Mouse (Mus musculus) embryonic stem cell, embryonic (primary cell): Measurements from ENCODE around the gene Prss2.

Experiments
- CTCF ChIA-PET, 4 experiments: fragments of 300-600 bp in 2 of 4; fragments of 350-600 bp in 2 of 4; sonication (Branson Sonifier 250); formaldehyde crosslinking; loops; one replicate each; lab custom pipeline; 2022; ENCODE audit warnings: inconsistent platforms in 2 of 4; lab: Charles Lee
- POLR2A ChIA-PET, 4 experiments: fragments of 300-600 bp in 2 of 4; fragments of 350-600 bp in 2 of 4; sonication (Branson Sonifier 250); formaldehyde crosslinking; loops; one replicate each; lab custom pipeline; 2022; ENCODE audit warnings: antibody characterized with exemption in 4 of 4, inconsistent platforms in 1 of 4; lab: Charles Lee

Prss2 gene

GRCm38 (mm10) chr6:41521487-41521886 is at the start of gene Prss2:
TSS of gene Prss2 (plus strand) at chr6:41521787.
- ChIA-PET POLR2A (interaction anchor here in 1 of 4 experiments (0.6 kb wide), 1 partner anchor 928 kb away, joined by 5 read pairs; no protein-coding TSS in a partner anchor), CTCF (interaction anchor here in 1 of 4 experiments (0.5 kb wide), 1 partner anchor 84 kb away, joined by 16 read pairs; the partner anchor contains the start of gene Ephb6)

GRCm38 (mm10) chr6:41499374-41499773 is 22.2 kb upstream of the Prss2 start:
- CTCF ChIA-PET: interaction anchor here in 1 of 4 experiments (0.7 kb wide), 1 partner anchor 651 kb away, joined by 3 read pairs; no protein-coding TSS in a partner anchor
- POLR2A ChIA-PET: no interaction called here

DNA sequence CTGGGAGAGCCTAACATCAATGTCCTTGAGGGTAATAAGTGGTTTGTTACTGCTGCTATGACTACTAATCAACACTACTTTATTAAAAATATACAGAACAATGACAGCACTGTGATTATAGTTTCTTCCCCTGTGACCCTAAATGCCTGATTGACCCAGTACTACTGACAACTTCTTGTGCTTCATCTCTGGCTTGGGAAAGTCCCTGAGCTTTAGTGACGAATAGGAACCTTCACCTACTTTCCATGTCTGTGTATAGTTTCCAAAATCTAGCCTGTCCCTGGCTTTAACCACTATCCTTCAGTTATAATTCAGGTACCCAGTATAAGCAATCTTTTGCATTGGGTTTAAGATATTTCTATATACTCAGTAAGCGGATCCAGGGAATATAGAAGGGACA is 16.7 kb upstream of the Prss2 start:
- ChIA-PET CTCF (no interaction called here), POLR2A (no interaction called here)

GRCm38 (mm10) chr6:41505323-41505722 is 16.3 kb upstream of the Prss2 start:
- POLR2A ChIA-PET: no interaction called here
- CTCF ChIA-PET: no interaction called here

DNA sequence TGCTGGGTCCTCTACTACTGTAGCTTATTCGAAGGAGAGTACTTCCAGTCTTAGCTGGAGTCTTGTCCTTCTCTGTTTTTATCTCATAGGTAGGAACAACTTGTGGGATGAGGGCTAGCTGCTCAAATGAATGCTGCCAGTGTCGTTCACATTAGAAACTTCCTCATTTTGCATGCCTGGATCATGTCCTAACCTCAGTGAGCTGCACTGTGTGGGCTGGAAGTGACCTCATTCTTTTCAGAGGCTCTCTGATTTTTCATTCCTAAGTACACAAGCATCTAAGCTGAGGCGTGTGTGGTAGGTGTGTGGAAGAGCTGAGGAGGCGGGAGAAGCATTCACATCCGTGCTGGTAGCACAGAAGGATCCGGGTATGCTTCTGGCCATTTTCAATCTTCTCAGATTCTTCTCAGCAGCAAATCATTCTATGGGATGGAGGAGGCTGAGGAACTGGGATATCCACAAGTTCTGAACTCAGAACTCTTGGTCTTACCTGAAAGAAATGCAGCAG is 3.5 kb upstream of the Prss2 start:
- ChIA-PET CTCF (no interaction called here), POLR2A (no interaction called here)

- ChIA-PET POLR2A (no interaction called here), CTCF (no interaction called here)
Observed at GRCm38 (mm10) chr6:41526453-41526852, 4.9 kb downstream of the Prss2 start.

DNA sequence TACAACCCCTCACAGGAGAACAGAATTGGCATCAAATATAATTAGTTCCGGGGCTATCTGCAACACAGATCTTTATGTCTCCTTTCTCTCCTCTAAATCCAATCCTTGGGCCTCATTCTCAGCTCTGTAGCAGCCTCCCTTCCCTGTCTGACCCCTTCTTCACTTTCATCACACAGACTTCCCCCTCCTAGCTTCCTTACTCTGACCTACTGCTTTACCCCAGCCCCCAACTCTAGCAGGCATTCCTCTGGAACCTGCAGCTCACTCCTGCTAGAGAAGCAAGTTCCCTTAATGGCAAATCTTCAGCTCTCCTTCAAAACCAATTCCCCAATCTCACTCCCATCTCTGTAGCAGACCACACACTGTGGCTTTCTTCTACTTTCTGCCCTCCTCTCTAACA is 5.8 kb downstream of the Prss2 start:
- POLR2A ChIA-PET: no interaction called here
- CTCF ChIA-PET: interaction anchor here in 1 of 4 experiments (0.5 kb wide), 1 partner anchor 415 kb away, joined by 3 read pairs; no protein-coding TSS in a partner anchor

DNA sequence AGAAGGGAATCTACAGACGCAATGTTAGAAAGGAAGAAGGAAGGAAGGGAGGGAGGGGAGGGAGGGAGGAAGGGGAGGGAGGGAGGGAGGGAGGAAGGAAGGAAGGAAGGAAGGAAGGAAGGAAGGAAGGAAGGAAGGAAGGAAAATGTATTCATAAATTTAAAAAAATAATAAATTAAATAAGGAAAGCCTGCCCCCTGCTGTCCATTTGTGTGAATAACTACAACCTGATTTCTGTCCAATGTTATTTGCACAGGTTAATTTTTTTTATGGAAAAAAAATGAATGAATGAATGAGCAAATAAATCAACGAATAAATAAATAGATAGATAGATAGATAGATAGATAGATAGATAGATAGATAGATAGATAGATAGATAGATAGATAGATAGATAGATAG is 8.4 kb downstream of the Prss2 start:
- POLR2A ChIA-PET: interaction anchor here in 1 of 4 experiments (0.6 kb wide), 1 partner anchor 1633 kb away, joined by 3 read pairs; no protein-coding TSS in a partner anchor
- CTCF ChIA-PET: interaction anchor here in 3 of 4 experiments (1.1 to 1.2 kb wide), 3 partner anchors 336 to 415 kb away, joined by 3 to 5 read pairs (median 3); no protein-coding TSS in a partner anchor

GRCm38 (mm10) chr6:41532181-41532580 is 10.6 kb downstream of the Prss2 start:
- CTCF ChIA-PET: interaction anchor here in 2 of 4 experiments (0.6 to 2.0 kb wide), 3 partner anchors 278 to 419 kb away, joined by 3 to 5 read pairs (median 5); no protein-coding TSS in a partner anchor
- POLR2A ChIA-PET: no interaction called here

DNA sequence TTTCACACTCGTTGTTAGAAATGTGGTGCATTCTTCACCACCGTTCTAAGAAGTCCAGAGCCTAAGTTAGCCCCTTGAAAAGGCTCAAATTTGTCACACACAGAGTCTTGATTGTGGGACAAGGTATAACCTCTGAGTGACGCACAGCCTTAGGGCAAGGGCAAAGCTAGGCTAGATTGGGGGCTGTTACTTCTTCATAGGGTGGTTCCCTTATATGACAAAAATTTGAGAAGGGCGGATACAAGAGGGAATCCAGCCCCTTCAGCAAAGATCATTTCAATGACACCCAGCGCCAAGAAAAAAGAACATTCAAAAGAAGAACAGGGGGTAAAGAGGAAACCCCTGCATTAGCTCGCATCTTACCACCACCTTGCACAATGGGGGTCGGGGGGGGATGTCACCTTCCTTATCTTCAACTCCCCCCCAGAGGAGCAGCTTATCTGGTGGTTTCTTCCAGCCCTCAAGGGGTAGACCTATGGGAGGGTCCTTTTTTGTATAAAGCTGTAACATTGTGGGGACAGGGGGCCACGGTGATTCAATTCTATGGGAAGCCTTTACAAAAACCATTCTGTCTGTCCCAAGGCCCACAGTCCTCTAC is 11.2 kb downstream of the Prss2 start:
- ChIA-PET POLR2A (no interaction called here), CTCF (interaction anchor here in 1 of 4 experiments (1.9 to 2.0 kb wide), 2 partner anchors 396 to 420 kb away, joined by 5 read pairs; no protein-coding TSS in a partner anchor)

DNA sequence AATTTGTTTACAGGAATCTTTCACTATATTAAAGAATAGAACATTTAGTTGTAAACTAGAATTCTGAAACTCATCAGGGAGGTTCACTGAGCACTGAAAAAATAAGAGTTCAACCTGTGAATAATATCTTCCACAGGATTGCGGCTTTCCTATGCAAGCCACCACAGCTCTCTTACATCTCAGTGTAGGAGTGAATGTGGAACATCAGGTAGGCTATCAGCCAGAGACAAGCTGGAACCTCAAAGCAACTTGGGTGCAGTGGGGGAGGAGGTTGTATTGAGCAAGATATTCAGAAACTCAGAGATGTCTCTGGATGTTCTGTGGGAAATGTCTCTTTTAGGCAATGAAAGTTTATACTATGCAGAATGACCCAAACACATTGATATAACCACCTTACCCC is 15.8 kb downstream of the Prss2 start:
- CTCF ChIA-PET: no interaction called here
- POLR2A ChIA-PET: no interaction called here

- CTCF ChIA-PET: interaction anchor here in 2 of 4 experiments (0.6 to 0.7 kb wide), 2 partner anchors 27 to 402 kb away, joined by 3 read pairs; no protein-coding TSS in a partner anchor
- POLR2A ChIA-PET: interaction anchor here in 1 of 4 experiments (0.6 kb wide), 1 partner anchor 215 kb away, joined by 3 read pairs; no protein-coding TSS in a partner anchor
Observed at GRCm38 (mm10) chr6:41538296-41538695, 16.7 kb downstream of the Prss2 start.

GRCm38 (mm10) chr6:41540746-41541145 is 19.2 kb downstream of the Prss2 start:
- CTCF ChIA-PET: interaction anchor here in 1 of 4 experiments (0.7 kb wide), 1 partner anchor 1398 kb away, joined by 5 read pairs; no protein-coding TSS in a partner anchor

GRCm38 (mm10) chr6:41541746-41542145 is 20.2 kb downstream of the Prss2 start:
- POLR2A ChIA-PET: no interaction called here
- CTCF ChIA-PET: interaction anchor here in 1 of 4 experiments (1.0 kb wide), 1 partner anchor 10 kb away, joined by 3 read pairs; no protein-coding TSS in a partner anchor

More at GRCm38 (mm10) chr6:41540746-41541145, 19.2 kb downstream of the Prss2 start:
- POLR2A ChIA-PET: interaction anchor here in 1 of 4 experiments (0.5 kb wide), 1 partner anchor 176 kb away, joined by 3 read pairs; no protein-coding TSS in a partner anchor

DNA sequence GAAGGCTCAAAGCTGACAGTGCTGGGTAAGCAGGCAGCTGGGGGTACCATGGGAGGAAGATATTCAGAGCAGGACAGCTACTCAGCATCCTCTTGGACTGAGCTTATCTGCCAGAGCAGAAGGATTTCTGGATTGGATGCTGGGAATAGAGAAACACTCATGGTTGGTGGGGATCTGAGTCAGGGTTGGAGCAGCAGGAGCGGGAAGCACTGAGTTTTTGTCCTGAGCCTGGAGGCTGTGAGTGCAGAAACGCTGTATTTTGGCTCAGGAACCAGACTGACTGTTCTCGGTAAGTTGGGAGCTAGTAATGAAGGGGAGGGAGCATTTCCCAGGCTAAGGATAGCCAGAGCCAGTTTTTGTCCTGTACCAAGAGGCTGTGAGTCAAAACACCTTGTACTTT is 21.4 kb downstream of the Prss2 start:
- CTCF ChIA-PET: interaction anchor here (0.6 to 1.5 kb wide), 4 partner anchors 12 to 593 kb away, joined by 3 to 5 read pairs (median 3); no protein-coding TSS in a partner anchor
- POLR2A ChIA-PET: interaction anchor here in 1 of 4 experiments (0.6 kb wide), 1 partner anchor 984 kb away, joined by 3 read pairs; no protein-coding TSS in a partner anchor

DNA sequence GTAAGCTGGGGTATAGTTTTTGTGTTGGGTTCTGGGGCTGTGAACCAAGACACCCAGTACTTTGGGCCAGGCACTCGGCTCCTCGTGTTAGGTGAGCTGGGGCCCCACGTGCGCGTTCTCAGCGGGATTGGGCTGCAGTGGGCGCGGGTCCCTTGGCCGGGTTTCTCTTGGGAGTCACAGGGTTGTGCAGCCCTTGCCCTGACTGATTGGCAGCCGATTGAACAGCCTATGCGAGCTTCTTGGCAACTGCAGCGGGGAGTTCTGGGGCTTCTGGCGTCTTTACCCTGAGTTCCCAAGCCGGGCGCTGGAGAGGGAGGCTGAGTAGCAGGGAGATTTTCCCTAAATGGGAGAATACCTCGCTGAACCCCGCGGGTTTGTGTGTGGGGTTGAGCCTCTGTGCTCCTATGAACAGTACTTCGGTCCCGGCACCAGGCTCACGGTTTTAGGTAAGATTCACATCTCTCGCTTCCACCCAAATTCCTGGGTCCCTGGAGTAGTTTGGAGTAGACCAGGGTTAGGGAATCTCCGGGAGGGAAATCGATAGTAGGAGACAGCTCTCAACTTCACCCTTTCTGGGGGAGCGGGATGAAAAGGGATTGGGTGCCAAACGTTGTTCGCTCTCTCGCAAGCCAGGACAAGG is 21.9 kb downstream of the Prss2 start:
- ChIA-PET CTCF (interaction anchor here in 2 of 4 experiments (0.6 to 1.5 kb wide), 2 partner anchors 14 to 425 kb away, joined by 3 to 5 read pairs; no protein-coding TSS in a partner anchor), POLR2A (interaction anchor here in 1 of 4 experiments (0.6 kb wide), 2 partner anchors 17 to 983 kb away, joined by 3 to 4 read pairs; no protein-coding TSS in a partner anchor)

DNA sequence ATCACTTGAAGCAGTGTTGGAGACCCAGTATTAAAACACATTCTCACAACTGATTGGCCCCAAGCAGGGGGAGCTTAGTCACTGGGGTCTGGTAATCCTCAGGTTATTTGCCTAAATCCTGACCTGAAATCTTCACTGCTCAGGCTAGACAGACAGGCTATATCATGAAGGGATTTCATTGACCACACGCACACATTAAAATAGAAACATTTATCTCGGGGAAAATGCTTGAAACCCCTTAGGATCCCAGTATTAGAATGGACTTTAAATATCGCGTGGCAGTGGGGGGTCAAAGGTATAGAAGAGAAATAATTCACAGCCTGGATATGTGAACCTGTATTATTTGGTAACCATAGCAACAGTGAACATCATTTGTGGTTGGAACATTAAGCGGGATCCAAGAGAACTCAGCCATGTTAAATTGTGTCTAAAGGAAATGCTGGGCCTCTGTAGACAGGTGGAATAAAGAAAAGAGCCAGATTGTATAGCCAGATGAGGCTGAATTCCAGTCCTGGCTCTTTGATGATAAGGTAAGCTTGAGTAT is 22.9 kb downstream of the Prss2 start:
- ChIA-PET CTCF (interaction anchor here in 1 of 4 experiments (0.6 kb wide), 1 partner anchor 362 kb away, joined by 3 read pairs; no protein-coding TSS in a partner anchor), POLR2A (interaction anchor here in 1 of 4 experiments (0.6 kb wide), 1 partner anchor 16 kb away, joined by 4 read pairs; no protein-coding TSS in a partner anchor)

DNA sequence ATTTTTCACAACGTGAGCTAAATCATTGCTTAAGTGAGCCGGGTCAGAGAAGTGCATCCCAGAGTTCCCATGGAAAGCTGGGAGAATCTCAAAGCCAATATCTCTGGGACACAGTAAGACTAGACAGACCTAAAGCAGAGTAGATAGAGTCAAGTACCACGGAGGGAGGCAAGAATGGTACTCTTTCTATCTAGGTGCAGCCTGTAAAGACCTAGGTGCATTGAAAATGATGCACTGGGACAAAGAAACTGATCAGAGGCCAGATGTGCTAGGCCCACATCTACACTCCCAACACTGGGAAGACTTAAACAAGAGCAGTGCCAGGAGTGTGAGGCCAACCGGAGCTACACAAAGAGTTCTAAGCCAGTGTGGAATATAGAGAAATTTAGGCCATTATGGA is 23.7 kb downstream of the Prss2 start:
- ChIA-PET POLR2A (no interaction called here), CTCF (interaction anchor here in 1 of 4 experiments (0.6 kb wide), 1 partner anchor 1054 kb away, joined by 3 read pairs; no protein-coding TSS in a partner anchor)
